Mouse (Mus musculus) adrenal gland, adult (tissue): ENCODE data around the gene Rps6kl1.

Experiments
- DNase-seq, 2 experiments: peaks; one replicate each; pipeline ENCODE4 v3.0.0; 2022 to 2023; ENCODE audit warnings: low spot score in 1 of 2; ENCODE audit not compliant: inconsistent age in 2 of 2

The Rps6kl1 gene

DNA sequence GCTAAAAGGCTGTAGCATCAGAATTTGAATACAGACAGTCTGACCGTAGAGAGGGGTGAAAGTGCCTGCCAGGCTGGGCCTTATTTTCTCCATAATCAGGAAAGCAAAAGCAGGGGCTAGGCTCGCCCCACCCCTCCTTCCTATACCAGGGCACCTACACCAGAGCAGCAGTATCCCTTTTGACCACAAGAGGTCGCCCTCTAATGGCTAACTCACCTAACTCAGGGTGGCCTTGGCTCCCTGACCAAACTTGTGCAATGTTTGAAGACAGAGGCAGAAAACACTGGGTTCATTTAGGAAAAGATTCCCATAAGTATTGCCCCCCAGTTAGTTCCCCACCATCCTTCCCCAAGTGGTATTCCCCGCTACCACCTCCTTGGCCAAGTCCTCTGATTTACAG lies 8.3 kb downstream of the Rps6kl1 start:
- peak; percentile 78 to 94 for DNase-seq

GRCm38 (mm10) chr12:85141096-85141495 lies 10.0 kb downstream of the Rps6kl1 start:
- DNase-seq = no peak

GRCm38 (mm10) chr12:85140036-85140701 lies 10.9 kb downstream of the Rps6kl1 start:
- no peak for DNase-seq

DNA sequence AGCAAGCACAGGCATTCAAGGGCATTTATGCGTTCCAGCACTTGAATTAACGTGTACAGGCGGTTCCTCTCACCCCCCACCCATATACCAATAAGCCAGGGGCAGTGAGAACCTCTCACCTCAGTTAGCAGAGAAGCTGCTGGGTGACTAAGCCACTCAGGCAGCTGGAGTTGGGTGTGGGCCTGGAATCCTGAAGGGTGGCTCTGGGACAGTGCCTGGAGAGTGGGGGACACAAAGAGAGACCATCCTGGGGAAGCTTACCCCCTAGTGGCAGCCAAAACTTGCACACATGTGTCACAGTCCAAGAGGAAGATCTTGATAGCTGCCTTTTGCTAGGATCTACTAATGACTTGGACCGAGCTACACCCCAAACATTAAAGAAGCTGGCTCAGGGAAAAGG lies 14.4 kb downstream of the Rps6kl1 start:
- no peak for DNase-seq

GRCm38 (mm10) chr12:85135513-85136470 lies 15.3 kb downstream of the Rps6kl1 start:
- no peak for DNase-seq

- no peak for DNase-seq
Measured at GRCm38 (mm10) chr12:85134043-85134794, 16.8 kb downstream of the Rps6kl1 start.

- no peak for DNase-seq
Measured at GRCm38 (mm10) chr12:85131361-85131760, 19.7 kb downstream of the Rps6kl1 start.

- DNase-seq = no peak
Measured at GRCm38 (mm10) chr12:85129426-85129978, 21.6 kb downstream of the Rps6kl1 start.

DNA sequence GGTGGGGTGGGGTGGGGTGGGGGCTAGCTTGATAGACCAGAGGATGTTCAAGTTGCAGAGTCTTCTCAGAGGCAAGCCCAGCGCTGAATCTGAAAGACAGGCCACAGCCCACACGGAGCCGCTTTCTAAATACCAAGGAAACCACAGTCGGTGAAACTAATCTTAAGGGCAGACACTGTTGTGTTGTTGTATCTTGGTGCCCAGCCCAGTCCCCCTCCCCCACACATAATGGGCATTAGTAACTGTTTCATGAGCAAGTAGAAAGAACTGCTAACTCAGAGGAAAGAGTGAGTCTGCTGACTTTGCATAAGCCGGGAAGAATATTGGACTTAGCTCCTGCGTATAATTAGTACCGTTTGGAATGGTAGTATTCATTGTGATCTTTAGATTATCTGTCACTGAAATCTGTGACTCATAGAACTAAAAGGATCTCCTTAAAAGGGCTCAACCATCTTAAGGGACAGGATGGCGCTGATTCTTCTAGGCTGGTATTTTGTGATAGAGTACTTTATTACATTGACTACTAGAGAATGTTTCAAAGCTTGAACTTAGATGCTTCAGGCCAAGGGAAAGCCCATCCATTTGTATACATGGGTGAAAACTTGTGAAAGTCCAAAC lies 24.0 kb downstream of the Rps6kl1 start:
- DNase-seq = no peak

- no peak for DNase-seq
Measured at GRCm38 (mm10) chr12:85124751-85125150, 26.3 kb downstream of the Rps6kl1 start.

- no peak for DNase-seq
Measured at GRCm38 (mm10) chr12:85123645-85124044, 27.4 kb downstream of the Rps6kl1 start.

- DNase-seq = no peak
Measured at GRCm38 (mm10) chr12:85123108-85123530, 27.9 kb downstream of the Rps6kl1 start.

GRCm38 (mm10) chr12:85121806-85122459 lies 29.1 kb downstream of the Rps6kl1 start:
- no peak for DNase-seq

DNA sequence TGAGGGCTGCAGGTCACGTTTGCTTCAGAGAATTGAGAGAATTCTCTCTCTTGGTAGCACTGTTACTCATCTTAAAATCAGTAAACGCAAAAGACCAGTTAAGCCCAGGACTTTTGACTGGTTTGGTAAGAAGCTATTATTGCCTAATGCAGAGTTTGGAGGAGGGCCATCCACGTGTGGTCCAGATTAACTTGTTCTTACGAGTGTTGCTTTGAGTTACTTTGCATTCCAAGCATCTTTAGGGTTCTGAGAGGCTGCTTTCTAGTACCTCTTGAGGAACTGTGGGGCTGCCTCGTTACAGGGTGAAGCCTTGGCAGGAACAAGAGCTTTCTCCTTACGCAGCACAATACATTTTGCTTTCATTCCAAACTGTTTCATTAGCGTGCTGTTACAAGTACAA lies 35.4 kb downstream of the Rps6kl1 start:
- DNase-seq = peak in 1 of 2 experiments; percentile 51

- no peak for DNase-seq
Measured at GRCm38 (mm10) chr12:85113917-85114316, 37.1 kb downstream of the Rps6kl1 start.

- DNase-seq = no peak
Measured at GRCm38 (mm10) chr12:85113337-85113736, 37.7 kb downstream of the Rps6kl1 start.

DNA sequence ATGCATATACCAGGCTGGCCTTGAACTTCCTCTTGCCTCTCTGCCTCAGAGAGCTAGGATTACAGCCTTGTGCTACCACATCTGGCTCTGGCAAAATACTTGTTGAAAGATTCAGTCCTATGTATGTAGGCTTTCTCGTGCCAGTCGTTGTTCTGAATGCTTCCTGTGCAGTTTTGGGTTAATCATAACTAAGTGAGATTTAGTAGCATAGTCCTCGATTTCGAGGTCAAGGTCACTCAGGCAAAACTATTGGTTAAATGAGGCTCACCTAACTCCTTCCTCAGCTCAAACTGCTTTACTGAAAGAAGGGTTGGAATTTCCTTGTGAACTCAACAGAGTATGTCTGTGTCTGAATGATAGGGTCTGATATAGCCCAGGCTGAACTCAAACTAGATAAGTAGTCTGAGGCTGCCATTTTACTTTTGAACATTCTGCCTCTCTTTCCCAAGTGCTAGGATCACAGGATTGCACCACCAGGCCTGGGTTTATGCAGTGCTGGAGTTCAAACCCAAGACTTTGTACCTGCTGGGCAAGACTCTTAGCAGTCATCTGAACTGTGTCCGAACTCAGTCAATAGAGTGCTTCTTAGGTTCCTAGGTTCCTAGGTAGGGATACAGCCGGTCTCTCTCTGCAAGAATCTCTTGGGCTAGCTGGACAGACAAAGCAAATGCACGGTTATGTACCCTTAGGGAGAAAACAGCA lies 38.4 kb downstream of the Rps6kl1 start:
- DNase-seq = peak in 1 of 2 experiments; percentile 64

- peak; percentile 89 to 97 for DNase-seq
Measured at GRCm38 (mm10) chr12:85110698-85111592, 40.1 kb downstream of the Rps6kl1 start, which contains the start of the genes Prox2 and Dlst. TSS of gene Prox2 (minus strand) at chr12:85110759. TSS of gene Dlst (plus strand) at chr12:85110833.
